Mouse (Mus musculus) G1E (cell line): ENCODE results near the gene Ebf1.

Experiments used
- CTCF ChIP-seq: IDR thresholded peaks from 2 replicates; pipeline ENCODE4 v1.5.1; 2012; ENCODE audit warnings: low read depth, low read length, inconsistent platforms, mixed read lengths
- GATA1 ChIP-seq: IDR thresholded peaks from 2 replicates; pipeline ENCODE4 v1.6.1; 2012; ENCODE audit warnings: borderline replicate concordance, low read length, inconsistent platforms, mixed read lengths
- GATA2 ChIP-seq: IDR thresholded peaks from 2 replicates; pipeline ENCODE4 v1.6.1; 2012; ENCODE audit warnings: low read depth, low read length, inconsistent platforms, borderline replicate concordance
- TAL1 ChIP-seq: conservative IDR thresholded peaks from 2 replicates; pipeline ENCODE4 v1.6.1; 2012; ENCODE audit warnings: low read depth, low read length, inconsistent platforms, mixed read lengths

DNA sequence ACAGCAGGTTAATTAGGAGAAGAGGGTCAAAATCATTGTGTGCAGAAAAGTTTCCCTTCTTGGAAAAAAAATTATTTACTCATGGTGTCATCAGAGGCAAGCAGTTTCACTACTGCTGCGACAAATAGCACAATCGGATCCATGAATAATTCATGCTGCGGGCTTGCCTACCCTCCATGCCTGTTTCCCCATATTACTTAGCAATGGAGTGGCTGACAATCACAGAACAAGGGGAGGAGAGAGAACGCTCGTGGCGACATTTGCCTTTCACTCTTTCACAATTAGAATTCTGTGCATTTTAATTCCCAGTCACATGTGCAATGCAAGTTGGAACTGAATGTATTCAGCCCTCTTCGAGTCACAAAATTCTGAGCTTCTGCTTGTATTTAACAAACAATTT is 283.4 kb downstream of the Ebf1 start:
- TF ChIP-seq CTCF = no peak
- TF ChIP-seq GATA1 = no peak
- TF ChIP-seq TAL1 = no peak
- no peak for TF ChIP-seq GATA2
